Mouse (Mus musculus): ENCODE data around the gene Rspry1.

DNA sequence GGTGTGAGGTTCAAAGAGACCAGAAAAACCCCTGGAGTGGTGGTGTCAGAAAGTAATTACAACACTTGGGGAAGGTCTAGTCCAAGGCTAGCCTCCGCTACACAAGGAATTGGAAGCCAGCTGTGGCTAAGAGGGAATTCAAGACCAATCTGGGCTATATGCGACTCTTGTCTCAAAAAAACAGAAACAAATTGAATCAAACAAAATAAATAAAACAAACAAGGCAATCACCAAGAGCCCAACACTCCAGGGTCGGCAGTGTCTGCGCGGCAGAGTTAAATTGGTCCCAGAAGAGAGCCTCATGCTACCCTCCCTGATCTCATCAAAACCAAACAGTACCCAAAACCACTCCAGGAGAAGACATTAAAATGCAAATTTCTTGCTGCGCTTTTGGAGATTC lies 93.0 kb downstream of the Rspry1 start:
- TF ChIP-seq CTCF (IDR thresholded peaks at IDR 0.05; ENCODE audit: low read depth) (no peak), EP300 (IDR thresholded peaks at IDR 0.05; ENCODE audit: low read depth) (no peak)

Data from liver, embryonic 14.5 days (tissue).